Mouse (Mus musculus) forebrain, postnatal 0 days (tissue): ENCODE results near the gene Ankrd42. TPM values are rescaled to one million over a fixed set of nuclear protein-coding genes. Genes with fewer than 3 reads are reported as not detected.

Source experiments
- ATAC-seq: fragments of 200-750 bp; cut with Nextera tagmentation; 2 replicates; pipeline ENCODE4 v1.8.0; 2017; ENCODE audit warnings: mild to moderate bottlenecking, moderate library complexity
- DNase-seq: peaks from one replicate; pipeline ENCODE4 v3.0.0-alpha.2; 2015
- H3K27ac ChIP-seq: fragments of 300-500 bp; sonication (generic); 2 replicates; pipeline ENCODE4 v1.5.1; 2014; ENCODE audit warnings: low read depth, mild to moderate bottlenecking, antibody characterized with exemption, low read length, moderate library complexity, mixed read lengths
- H3K27me3 ChIP-seq: fragments of 300-500 bp; sonication (generic); 2 replicates; pipeline ENCODE4 v1.6.1; 2014; ENCODE audit warnings: mild to moderate bottlenecking, low read length, mixed read lengths; ENCODE audit not compliant: insufficient read depth
- H3K36me3 ChIP-seq: fragments of 300-500 bp; sonication (generic); 2 replicates; pipeline ENCODE4 v1.6.1; 2014; ENCODE audit warnings: mild to moderate bottlenecking, moderate library complexity; ENCODE audit not compliant: insufficient read depth
- H3K4me1 ChIP-seq: fragments of 300-500 bp; sonication (generic); 2 replicates; pipeline ENCODE4 v1.6.1; 2014; ENCODE audit warnings: antibody characterized with exemption; ENCODE audit not compliant: insufficient read depth
- H3K4me2 ChIP-seq: fragments of 300-500 bp; sonication (generic); 2 replicates; pipeline ENCODE4 v1.6.1; 2014; ENCODE audit warnings: low read depth, mild to moderate bottlenecking, moderate library complexity
- H3K4me3 ChIP-seq: fragments of 300-500 bp; sonication (generic); 2 replicates; pipeline ENCODE4 v1.5.1; 2014; ENCODE audit warnings: low read depth, low read length, mixed read lengths
- H3K9ac ChIP-seq: fragments of 300-500 bp; sonication (generic); 2 replicates; pipeline ENCODE4 v1.6.1; 2014; ENCODE audit warnings: mild to moderate bottlenecking
- H3K9me3 ChIP-seq: fragments of 300-500 bp; sonication (generic); 2 replicates; pipeline ENCODE4 v1.6.1; 2016; ENCODE audit warnings: low read length
- CTCF ChIP-seq: sonication (generic); IDR thresholded peaks from 2 replicates; pipeline ENCODE4 v1.5.1; 2016; ENCODE audit warnings: antibody characterized with exemption, control low read depth, low read depth
- WGBS: fragments of 180-500 bp; shearing (Covaris S2); extraction: QIAGEN DNeasy Blood & Tissue Kit; methylation state at CpG from one replicate; pipeline ENCODE4 v1.1.7; 2014; 5-methylcytosine and 5-hydroxymethylcytosine counted together
- polyA plus RNA-seq: library from polyadenylated mRNA; unstranded; fragments of >200 nt; fragmentation: Nextera tagmentation; extraction: Ambion mirVana; gene quantifications from 2 replicates; pipeline ENCODE4 v1.2.1, GENCODE M21; 2015
- total RNA-seq: library from RNA; depleted of rRNA; stranded (reverse); fragments of >200 nt; gene quantifications from 2 replicates; pipeline ENCODE4 v1.2.3, GENCODE M21; 2014; rRNA removed

Ankrd42 gene
- total RNA-seq = 28.7 and 30.8 TPM in 2 replicates
- polyA plus RNA-seq = 12.2 and 22.0 TPM in 2 replicates

- Histone ChIP-seq H3K9ac (peak within 1 kb of the TSS; percentile 63), H3K27ac (peak within 1 kb of the TSS; percentile 80), H3K4me2 (peak within 1 kb of the TSS; percentile 94), H3K4me1 (peaks cover 13% of the 10 kb centered on the region), H3K27me3 (no peaks in the 10 kb centered on the region), H3K9me3 (no peaks in the 10 kb centered on the region), H3K4me3 (peak within 1 kb of the TSS; percentile 53), H3K36me3 (no peaks in the 10 kb centered on the region; the same call in 1 of the 2 replicates)
- peak; percentile 97 for DNase-seq
- TF ChIP-seq CTCF = peak; percentile 63
- WGBS = under 1% methylated on average over 44 of the region's 44 CpGs
- ATAC-seq = peak; percentile 99
Measured at GRCm38 (mm10) chr7:92637021-92637625, at the start of gene Ankrd42. Gene Ankrd42 (minus strand): TSS chr7:92637142.

- DNase-seq (no peak), ATAC-seq (no peak)
- Histone ChIP-seq H3K4me2 (no peak overlapping the region), H3K9ac (no peak overlapping the region), H3K9me3 (no peaks in the 10 kb centered on the region), H3K27ac (no peak overlapping the region), H3K27me3 (no peaks in the 10 kb centered on the region), H3K4me3 (no peak overlapping the region), H3K4me1 (no peaks in the 10 kb centered on the region), H3K36me3 (no peaks in the 10 kb centered on the region)
- WGBS = 86% methylated on average over 4 of the region's 4 CpGs
- no peak for TF ChIP-seq CTCF
Measured at GRCm38 (mm10) chr7:92677346-92677745, 40.4 kb upstream of the Ankrd42 start.

GRCm38 (mm10) chr7:92675131-92675530 is 38.2 kb upstream of the Ankrd42 start:
- no peak overlapping the region for H3K4me2 ChIP-seq
- ATAC-seq (no peak), DNase-seq (no peak)
- 89% methylated on average over 3 of the region's 3 CpGs for WGBS
- no peak overlapping the region for H3K27ac ChIP-seq
- no peak overlapping the region for H3K4me3 ChIP-seq
- no peak for TF ChIP-seq CTCF
- no peaks in the 10 kb centered on the region for H3K36me3 ChIP-seq
- no peaks in the 10 kb centered on the region for H3K9me3 ChIP-seq
- no peak overlapping the region for H3K9ac ChIP-seq
- no peaks in the 10 kb centered on the region for H3K27me3 ChIP-seq
- H3K4me1 ChIP-seq = no peaks in the 10 kb centered on the region

- Histone ChIP-seq H3K9me3 (no peaks in the 10 kb centered on the region), H3K4me3 (peak within 1 kb of the TSS; percentile 100), H3K36me3 (no peaks in the 10 kb centered on the region), H3K4me1 (0 out of 2 replicates have a peak, but pooled peaks cover 13% of the 10 kb centered on the region), H3K27ac (peak within 1 kb of the TSS; percentile 99), H3K9ac (peak within 1 kb of the TSS; percentile 99), H3K27me3 (no peaks in the 10 kb centered on the region), H3K4me2 (peak within 1 kb of the TSS; percentile 75)
- peak; percentile 42 for TF ChIP-seq CTCF
- ATAC-seq (peak; percentile 96), DNase-seq (peak; percentile 98)
- under 1% methylated on average over 88 of the region's 88 CpGs for WGBS
Measured at GRCm38 (mm10) chr7:92669507-92670471, 32.8 kb upstream of the Ankrd42 start, which contains the start of gene Pcf11. Gene Pcf11 (minus strand): TSS chr7:92669934.

GRCm38 (mm10) chr7:92668791-92669506 is 32.0 kb upstream of the Ankrd42 start:
- Histone ChIP-seq H3K4me2 (peak overlapping the region; percentile 75), H3K4me1 (0 out of 2 replicates have a peak, but pooled peaks cover 13% of the 10 kb centered on the region), H3K27me3 (no peaks in the 10 kb centered on the region), H3K4me3 (peak overlapping the region; percentile 100), H3K36me3 (no peaks in the 10 kb centered on the region), H3K9me3 (no peaks in the 10 kb centered on the region), H3K9ac (peak overlapping the region; percentile 99), H3K27ac (peak overlapping the region; percentile 99)
- DNase-seq (peak; percentile 77), ATAC-seq (peak; percentile 9)
- WGBS = 2% methylated on average over 29 of the region's 29 CpGs
- TF ChIP-seq CTCF = no peak

- WGBS = 85% methylated on average over 7 of the region's 7 CpGs
- H3K9ac ChIP-seq = no peak overlapping the region
- no peak for TF ChIP-seq CTCF
- H3K9me3 ChIP-seq = no peaks in the 10 kb centered on the region
- no peak overlapping the region for H3K27ac ChIP-seq
- H3K36me3 ChIP-seq = 0 out of 2 replicates have a peak, but pooled peaks cover 3% of the 10 kb centered on the region
- no peak for ATAC-seq
- no peak for DNase-seq
- peak overlapping the region; percentile 75 for H3K4me2 ChIP-seq
- H3K4me3 ChIP-seq = no peak overlapping the region
- H3K27me3 ChIP-seq = no peaks in the 10 kb centered on the region
- 0 out of 2 replicates have a peak, but pooled peaks cover 13% of the 10 kb centered on the region for H3K4me1 ChIP-seq
Measured at GRCm38 (mm10) chr7:92666274-92666820, 29.4 kb upstream of the Ankrd42 start.
